Mouse (Mus musculus) E14TG2a.4 (cell line): Measurements from ENCODE around the gene Itk.

Experiments used
- CTCF ChIP-seq: conservative IDR thresholded peaks from 2 replicates; pipeline ENCODE4 v1.5.1; 2014; ENCODE audit warnings: low read length
- POU5F1 ChIP-seq: IDR thresholded peaks from 2 replicates; pipeline ENCODE4 v1.6.1; 2014; ENCODE audit warnings: low read length, borderline replicate concordance

DNA sequence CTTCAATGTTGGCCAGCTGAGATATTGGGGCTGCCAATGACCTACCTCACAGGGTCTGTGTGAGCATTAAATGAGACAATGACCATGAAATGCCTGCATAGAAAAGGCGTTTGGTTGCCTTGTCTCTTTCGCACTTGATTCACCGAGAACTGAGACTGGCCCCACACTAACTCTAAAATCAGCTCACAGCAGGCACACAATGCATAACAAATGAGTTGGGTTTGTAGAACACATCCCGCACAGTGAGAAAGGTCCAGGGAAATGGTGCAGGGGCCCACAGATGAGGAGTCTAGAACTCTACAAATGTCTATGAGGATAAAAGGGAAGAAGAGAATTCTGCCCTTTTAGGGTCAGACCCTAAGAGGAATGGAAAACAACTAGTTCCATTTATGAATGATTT lies 100.3 kb downstream of the Itk start:
- TF ChIP-seq CTCF: no peak
- TF ChIP-seq POU5F1: peak; percentile 84; the same call in 1 of the 2 replicates
